Mouse (Mus musculus): Measurements from ENCODE around the gene Top2b. TPM values are rescaled to one million over a fixed set of nuclear protein-coding genes. Genes with fewer than 3 reads are reported as not detected.

Top2b gene
- total RNA-seq, 2 experiments from 2014 or later, result 83.5 to 88.6 TPM

DNA sequence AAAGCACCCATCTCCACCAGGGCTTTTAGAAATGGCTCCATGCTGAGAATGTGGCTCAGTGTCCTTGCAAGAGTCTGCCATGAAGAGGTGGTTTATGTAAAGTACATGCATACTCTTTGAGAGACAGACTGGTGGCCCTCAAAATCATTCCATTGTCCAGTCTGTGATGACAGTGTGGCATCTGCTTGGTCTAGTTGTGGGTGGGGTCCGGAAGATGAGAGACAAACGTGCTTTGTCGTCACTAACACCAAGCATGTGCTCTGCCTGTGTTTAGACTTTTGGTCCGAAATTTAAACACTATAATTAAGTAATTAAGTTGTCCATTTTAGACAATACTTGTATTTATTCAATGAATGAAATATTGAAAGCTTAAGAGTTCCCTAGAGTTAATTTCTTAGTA lies 49.2 kb downstream of the Top2b start:
- DNase-seq, result no peak

DNA sequence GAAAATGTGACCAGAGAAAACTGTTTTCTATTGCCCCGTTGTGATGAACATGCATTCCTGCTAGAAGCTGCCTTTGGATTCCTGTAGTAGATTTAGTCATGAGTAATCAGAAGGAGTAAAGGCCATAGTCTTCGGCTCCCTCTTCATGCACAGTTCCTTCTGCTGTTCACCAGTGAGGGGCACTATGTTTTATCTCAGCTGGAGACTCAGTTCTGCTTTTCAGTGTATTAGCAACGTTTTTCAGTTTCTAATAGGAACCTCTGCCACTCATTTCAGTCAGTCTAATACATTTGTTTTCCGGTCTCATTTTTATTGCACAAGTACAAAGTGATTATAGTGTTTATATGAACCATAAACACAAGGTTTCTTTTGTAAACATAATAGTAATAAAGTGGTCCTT lies 62.6 kb downstream of the Top2b start:
- no peak for DNase-seq

DNA sequence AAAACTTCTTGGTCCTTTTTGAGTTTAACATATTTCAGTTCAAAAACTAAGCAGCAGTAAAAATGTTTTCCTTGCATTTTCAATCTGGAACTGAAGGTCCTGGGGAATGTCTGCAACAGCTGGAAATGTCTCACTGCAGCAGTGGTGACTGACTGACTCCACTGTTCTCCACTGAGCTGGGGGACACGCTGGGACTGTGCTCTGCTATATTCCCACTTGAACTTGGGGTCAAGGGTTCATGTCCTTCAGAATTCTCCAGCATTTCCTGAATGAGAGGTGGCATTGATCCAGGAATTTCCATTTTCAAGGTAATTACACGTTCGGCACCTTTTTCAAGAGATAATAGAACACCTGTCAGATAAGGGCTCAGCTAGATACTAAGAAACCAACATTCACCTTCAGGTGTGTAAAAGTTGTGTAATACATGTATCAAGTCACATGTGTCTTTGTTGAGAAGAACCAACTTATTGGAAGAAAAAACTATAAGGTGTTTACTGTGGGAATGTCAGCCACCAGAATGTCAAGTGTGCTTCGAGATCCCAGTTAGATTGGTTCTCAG lies 67.0 kb downstream of the Top2b start:
- no peak for DNase-seq

DNA sequence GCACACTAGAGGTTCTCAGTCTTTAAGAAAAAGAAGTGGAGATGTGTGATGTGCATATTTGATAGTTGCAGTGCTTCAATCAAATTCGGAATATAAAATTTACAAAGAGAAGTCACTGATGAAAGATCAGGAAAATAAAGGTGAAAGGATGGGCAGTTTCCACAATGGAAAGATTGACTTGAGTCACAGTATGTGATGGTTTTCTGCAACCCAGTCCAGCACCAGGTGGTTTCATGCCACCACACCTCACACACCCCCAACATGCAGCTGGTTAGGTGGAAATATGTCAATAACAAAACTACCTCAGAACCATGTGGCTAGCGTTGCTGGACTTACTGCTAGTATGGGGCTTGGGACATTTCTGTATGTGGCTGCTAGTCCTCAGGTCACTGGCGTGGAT lies 67.6 kb downstream of the Top2b start:
- no peak for DNase-seq

DNA sequence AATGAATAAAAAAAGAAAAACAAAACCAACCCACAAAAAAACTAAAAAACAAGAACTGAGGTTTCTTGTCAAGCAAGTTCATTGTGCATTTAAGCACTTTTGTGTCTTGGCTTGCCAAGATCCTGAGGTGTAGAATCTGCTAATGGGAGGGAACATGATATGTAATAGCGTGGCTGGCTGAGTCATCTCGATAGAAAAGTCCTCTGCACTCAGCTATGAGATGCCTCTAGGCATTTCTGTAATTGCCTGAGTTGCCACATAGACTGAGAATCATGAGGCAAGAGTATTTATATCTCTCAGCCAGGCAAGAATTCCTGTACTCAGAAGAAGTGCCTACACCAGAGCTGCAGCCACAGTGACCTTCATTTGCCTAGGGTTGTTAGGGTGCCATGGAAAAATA lies 68.2 kb downstream of the Top2b start:
- no peak for DNase-seq

DNA sequence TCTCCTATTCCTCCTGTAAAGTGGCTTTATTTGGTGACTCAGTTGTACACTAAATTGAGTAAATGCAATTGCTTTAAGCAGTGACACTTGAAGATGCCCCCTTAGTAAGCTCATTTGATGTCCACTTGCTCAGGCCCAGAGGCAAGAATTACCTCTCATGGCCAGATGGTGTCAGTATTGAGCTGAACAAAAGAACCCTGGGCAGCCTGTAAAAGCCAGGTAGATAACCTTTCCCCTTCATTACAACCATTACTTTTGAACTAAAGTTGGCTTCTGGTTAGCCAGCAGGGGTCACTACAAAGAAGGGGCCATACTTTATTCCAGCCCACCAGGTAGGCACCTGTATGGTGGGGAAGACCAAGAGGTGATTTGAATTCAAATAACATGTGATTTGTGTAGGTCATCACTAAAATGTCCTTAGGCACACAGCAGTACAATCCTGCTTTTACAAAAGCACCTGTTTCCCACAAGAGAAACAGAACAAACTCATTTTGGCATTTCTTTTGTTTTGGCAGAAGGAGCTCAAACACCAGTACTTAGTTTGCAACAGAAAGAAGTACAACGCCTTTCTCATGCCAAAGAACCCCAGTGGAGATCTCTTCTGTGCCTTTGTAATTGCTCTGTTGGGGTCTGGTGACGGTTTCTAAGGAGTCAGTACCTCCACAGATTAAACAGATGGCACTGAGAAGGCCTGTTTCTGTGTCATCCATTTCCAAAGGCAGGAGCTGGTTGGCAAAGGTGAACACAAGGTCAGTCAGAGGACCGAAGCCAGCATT lies 69.6 kb downstream of the Top2b start:
- DNase-seq, result peak; percentile 66

DNA sequence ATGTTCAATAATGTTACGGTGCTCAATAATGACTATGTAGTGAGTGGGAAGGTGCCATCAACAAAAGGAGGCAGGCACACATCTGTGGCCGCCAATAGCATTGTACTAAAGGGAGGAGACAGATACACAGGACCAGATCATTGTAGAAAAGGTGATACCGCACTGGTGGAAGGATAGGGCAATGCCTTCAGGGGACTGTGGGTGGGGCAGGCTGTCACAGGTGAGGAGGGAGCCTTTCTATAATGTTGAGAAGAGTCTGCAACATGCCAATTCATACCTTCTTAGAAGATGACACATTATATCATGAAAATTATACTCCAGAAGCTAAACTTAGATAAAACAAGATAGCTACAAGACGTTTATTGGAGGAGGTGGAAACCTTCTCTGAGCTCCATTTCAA lies 72.4 kb downstream of the Top2b start:
- DNase-seq, result no peak

DNA sequence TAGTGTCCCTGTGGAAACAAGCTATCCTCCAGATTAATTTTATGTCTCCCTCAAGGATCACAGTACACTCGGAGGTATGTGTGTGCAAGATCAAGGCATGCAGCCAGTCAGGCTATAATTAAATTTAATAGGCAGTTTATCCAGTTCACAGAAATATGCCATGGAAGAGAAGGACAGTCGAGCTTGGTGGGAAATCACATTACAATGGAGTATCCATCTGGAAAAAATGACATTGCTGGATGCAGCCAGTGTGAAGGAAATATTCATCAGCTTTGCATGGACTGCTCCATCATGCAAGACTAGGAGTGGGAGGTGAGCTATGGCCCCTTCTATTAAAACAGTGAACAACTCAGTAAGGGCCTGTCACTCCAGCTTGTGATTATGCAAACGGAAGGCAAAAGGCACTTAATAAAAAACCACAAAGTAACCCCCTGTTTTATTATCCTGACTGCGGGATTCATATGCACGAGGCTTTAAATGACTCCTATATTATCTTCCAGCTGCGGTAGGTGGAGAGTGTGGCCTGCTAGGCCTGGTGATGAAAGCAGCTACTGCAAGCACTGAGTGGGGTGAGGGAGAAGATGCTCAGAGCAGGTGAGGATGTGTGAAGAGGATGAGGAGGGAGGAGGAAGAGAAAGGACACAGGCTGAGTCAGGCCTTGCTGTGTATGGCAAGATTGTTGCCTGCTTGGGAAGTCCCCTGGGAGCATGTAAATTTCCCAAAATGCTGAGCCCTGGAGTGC lies 74.6 kb downstream of the Top2b start:
- no peak for DNase-seq

DNA sequence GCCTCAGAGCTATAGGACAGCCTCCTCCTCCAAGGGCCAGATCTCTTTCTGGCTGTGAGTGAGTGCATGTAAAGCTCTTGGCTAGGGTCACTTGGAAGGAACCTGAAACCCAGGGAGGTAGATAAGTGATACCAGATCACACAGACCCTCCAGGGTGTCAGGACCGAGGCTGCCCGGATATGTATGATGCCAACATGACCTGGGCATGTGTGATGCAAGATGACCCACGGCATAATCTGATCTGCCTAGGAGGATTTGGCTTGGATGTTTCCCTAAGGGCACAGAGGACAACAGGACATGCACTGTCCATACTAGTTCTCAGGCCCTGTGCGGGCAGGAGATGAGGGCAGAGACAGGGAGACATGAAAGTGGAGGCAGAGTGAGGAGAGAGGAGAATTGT lies 79.9 kb downstream of the Top2b start:
- no peak for DNase-seq

DNA sequence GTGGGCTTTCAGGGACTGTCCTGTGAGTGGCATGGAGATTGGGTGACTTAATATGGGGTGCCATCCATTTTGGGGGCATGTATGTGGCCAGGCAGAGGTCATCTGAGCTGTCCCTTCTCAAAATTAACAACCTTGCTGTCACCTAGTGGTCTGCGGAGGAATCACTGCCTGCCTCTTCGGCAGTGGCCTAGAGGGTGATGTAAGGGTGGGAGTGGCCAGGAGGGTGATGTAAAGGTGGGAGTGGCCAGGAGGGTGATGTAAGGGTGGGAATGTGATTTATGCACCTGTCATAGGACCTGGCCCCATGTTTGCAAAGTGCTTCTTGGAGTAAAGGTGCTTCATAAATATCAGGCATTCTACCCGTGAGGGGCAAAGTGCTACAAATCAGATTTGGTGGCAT lies 82.6 kb downstream of the Top2b start:
- DNase-seq, result no peak

DNA sequence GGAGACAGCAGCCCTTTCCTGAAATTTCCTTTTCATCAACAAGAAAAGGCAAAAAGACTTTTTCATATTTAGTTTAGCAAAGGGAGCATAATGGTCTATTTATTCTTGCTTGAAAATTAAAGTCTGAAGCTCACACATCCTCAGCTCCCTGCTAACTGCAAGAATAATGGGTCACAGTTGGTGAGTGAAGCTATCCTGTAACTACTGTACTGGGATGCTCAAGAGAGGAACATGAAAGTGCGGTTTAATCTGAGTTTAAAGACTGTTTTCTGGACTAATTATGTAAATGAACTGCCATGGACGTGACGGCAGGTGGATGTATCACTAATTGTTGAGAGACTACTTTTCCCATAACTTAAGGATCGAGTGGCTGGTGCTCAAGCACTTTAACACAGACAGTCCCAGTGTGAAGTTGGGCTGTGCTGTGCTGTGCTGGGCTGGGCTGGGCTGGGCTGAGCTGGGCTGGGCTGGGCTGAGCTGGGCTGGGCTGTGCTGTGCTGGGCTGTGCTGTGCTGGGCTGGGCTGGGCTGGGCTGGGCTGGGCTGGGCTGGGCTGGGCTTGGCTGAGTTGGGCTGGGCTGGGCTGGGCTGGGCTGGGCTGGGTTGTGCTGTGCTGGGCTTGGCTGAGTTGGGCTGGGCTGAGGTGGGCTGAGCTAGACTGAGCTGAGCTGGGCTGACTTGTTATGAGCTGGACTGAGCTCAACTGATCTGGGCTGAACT lies 83.4 kb downstream of the Top2b start:
- no peak for DNase-seq

DNA sequence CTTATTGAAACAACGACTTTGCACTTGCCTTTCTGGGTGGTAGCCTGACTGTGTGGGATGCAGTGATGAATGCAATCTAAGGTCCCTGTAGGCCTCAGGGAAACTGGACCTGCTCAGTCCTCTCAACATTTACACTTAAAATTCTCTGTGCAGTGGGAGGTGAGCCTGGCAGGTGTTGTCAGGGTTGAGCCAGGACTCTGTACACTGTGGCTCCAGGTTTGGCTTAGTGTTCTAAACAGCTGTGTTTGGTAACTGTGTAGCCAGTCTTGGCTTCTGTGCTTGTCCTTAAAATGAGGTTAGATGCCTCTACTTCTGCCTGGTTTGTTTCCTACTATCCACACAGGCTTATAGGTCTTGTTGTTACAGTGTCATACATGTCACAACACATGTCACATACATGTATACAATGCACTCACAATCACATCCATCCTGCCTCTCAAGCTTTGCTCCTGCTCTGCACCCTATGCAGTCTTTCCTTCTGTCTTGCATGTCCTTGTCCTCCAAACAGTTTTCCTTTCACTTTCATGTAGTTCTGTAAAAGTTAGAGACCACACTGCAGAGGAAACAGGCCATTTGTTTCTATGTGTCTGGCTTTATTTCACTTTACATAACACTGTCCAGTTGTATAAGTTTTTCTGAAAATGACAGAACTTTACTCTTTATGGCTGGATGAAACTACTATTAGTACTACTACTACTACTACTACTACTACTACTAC lies 113.8 kb downstream of the Top2b start:
- DNase-seq, result no peak

DNA sequence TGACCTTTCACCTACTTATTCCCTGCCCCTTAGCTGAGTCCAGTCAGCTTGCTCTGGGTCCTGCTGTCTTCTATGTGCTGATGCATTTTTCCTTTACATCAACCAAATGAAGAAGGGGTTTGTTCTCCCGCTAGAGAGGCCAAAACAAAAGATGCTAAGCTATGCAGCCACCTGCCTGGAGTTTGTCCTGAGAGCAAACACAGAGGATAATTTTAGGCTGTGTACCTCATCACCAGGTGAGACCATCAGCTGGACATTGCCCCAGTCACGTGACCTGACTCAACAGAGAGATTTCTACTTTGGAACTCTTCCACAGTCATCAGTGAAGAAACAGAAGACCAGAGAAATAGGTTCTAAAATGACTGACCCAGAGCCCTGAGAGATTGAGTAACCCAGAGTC lies 114.5 kb downstream of the Top2b start:
- no peak for DNase-seq

DNA sequence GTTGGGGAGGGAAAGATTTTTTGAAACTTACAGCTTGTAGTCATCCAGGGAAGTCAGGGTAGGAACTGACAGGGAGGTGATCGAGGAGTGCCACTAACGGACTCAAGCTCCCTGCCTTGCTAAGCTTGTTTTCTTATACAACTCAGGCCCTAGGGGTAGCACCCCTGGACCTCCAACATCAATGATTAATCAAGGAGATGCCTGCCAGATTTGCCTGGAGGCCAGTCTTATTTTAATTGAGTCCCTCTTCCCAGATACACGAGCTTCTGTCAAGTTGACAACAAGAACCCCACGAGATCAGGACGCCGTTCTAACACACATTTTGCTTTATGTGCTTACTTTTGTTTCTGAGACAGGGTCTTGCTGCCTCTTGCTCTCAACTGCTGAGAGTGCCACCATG lies 115.6 kb downstream of the Top2b start:
- no peak for DNase-seq

DNA sequence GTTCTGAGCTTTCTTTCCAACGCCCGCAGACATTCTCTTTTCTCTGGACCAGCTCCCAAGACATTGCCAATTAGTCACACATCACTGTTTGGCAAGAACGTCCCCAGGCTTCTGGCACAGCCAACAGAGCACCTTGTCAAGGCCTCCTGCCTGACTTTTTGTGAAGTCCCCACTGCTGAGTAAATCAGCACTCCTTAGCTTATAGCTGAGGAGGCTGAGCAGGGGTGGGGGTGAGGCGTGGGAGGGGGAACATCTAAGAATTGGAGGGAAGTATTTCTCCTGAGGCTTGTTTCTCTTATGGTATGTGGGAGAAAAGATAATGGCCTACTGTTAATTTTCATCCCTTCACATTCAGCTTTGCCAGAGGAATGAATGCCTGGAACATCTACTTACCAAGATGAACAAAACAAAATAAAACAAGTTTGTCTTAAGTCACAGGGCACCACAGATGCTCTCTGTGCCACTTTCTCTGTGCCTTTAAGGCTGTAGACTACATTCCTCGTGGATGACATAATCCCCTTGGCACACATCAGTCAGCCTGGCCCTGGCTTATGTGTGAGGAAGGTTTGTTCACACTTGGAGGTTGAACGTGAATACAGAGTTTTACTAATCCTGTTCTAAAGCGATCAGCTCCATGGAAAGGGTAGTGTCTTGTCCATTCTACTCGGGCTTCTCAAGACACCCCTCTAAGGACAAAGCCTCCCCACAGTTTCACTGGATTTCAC lies 118.8 kb downstream of the Top2b start:
- peak; percentile 56 for DNase-seq

Other genes with a start within 250 kb of the Top2b start
- gene Ngly1, start 115.9 kb upstream of the Top2b start, total RNA-seq (2021), result 10 to 100 TPM; 48.5 to 52.5 TPM
- 10 to 100 TPM; 22.1 to 26.7 TPM for gene Oxsm, start 115.4 kb upstream of the Top2b start, total RNA-seq (2021)